17 mouse cellular contexts compared by ENCODE assay signal in the genomic region with DNA sequence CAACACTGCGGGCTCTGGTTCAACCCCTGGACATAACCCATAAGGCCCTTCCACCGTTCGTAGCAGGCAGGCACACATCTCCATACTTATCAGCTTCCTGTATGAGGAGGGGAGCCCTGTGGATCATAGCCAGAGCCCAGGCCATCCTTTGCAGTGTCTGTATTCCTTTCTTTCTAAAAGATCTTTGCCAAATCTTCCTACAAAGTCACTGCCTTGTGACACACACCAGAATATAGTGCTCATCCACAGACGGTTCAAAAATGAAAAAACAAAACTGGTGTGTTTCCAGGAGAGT.
"Had no signal": no experiment of that assay in that cellular context is flagged by ENCODE, and none has a peak within 500 bp of the region (broad histone marks: within the 10 kb centered on the region; RNA-seq: fewer than 3 reads in every experiment).

No protein-coding gene starts in this region.

- H3K4me1 ChIP-seq: midbrain, embryonic 15.5 days; neural tube, embryonic 12.5 days had no signal

- H3K27ac ChIP-seq: layer of hippocampus, adult 2 months; midbrain, embryonic 15.5 days; neural tube, embryonic 12.5 days had no signal

- H3K9ac ChIP-seq: lung, embryonic 14.5 days; midbrain, embryonic 15.5 days; neural tube, embryonic 12.5 days had no signal

- H3K4me2 ChIP-seq: liver, embryonic 11.5 days; lung, embryonic 14.5 days; midbrain, embryonic 11.5 days; midbrain, embryonic 15.5 days; neural tube, embryonic 12.5 days had no signal

- DNase-seq: kidney, adult 18-20 months; kidney, postnatal 10 days; kidney, postnatal 4 days; left cerebral cortex, postnatal 4 days; lung, postnatal 10 days; lung, postnatal 4 days; retina, postnatal 1 day; right cerebral cortex, postnatal 4 days; spleen, adult 18-20 months; thymus, adult 18-20 months; thymus, postnatal 14 days had no signal

- H3K27me3 ChIP-seq: midbrain, embryonic 15.5 days; neural tube, embryonic 12.5 days had no signal

- H3K4me3 ChIP-seq: layer of hippocampus, adult 2 months; midbrain, embryonic 15.5 days; neural tube, embryonic 12.5 days had no signal

- H3K9me3 ChIP-seq: midbrain, embryonic 15.5 days; neural tube, embryonic 12.5 days had no signal

- H3K36me3 ChIP-seq: midbrain, embryonic 15.5 days; neural tube, embryonic 12.5 days had no signal

- ATAC-seq: midbrain, embryonic 15.5 days had no signal
